Mouse (Mus musculus) forebrain, embryonic 16.5 days (tissue): ENCODE measurements around the gene Ddx1. TPM values are rescaled to one million over a fixed set of nuclear protein-coding genes. Genes with fewer than 3 reads are reported as not detected.

ENCODE experiments used
- ATAC-seq: fragments of 200-750 bp; cut with Nextera tagmentation; 2 replicates; pipeline ENCODE4 v1.8.0; 2017; ENCODE audit warnings: mild to moderate bottlenecking, moderate library complexity
- H3K27ac ChIP-seq: fragments of 300-500 bp; sonication (generic); 2 replicates; pipeline ENCODE4 v1.5.1; 2014; ENCODE audit warnings: low read length, control low read depth
- H3K27me3 ChIP-seq: fragments of 300-500 bp; sonication (generic); replicated peaks from 2 replicates; pipeline ENCODE4 v1.6.1; 2014; ENCODE audit warnings: low read length; ENCODE audit not compliant: control insufficient read depth, insufficient read depth
- H3K36me3 ChIP-seq: fragments of 300-500 bp; sonication (generic); 2 replicates; pipeline ENCODE4 v1.6.1; 2014; ENCODE audit not compliant: control insufficient read depth, insufficient read depth
- H3K4me1 ChIP-seq: fragments of 300-500 bp; sonication (generic); replicated peaks from 2 replicates; pipeline ENCODE4 v1.6.1; 2014; ENCODE audit warnings: low read length; ENCODE audit not compliant: control insufficient read depth, insufficient read depth
- H3K4me2 ChIP-seq: fragments of 300-500 bp; sonication (generic); 2 replicates; pipeline ENCODE4 v1.6.1; 2014; ENCODE audit warnings: mild to moderate bottlenecking, low read length, control low read depth
- H3K4me3 ChIP-seq: fragments of 300-500 bp; sonication (generic); replicated peaks from 2 replicates; pipeline ENCODE4 v1.5.1; 2014; ENCODE audit warnings: mild to moderate bottlenecking, low read length, control low read depth
- H3K9ac ChIP-seq: fragments of 300-500 bp; sonication (generic); replicated peaks from 2 replicates; pipeline ENCODE4 v1.6.1; 2014; ENCODE audit warnings: low read depth, low read length, control low read depth
- H3K9me3 ChIP-seq: fragments of 300-500 bp; sonication (generic); 2 replicates; pipeline ENCODE4 v1.6.1; 2016; ENCODE audit warnings: low read length; ENCODE audit not compliant: control insufficient read depth
- WGBS: fragments of 180-500 bp; shearing (Covaris S2); extraction: QIAGEN DNeasy Blood & Tissue Kit; methylation state at CpG from one replicate; pipeline ENCODE4 v1.1.7; 2014; 5-methylcytosine and 5-hydroxymethylcytosine counted together
- polyA plus RNA-seq: library from polyadenylated mRNA; unstranded; fragments of >200 nt; fragmentation: Nextera tagmentation; extraction: Ambion mirVana; gene quantifications from 2 replicates; pipeline ENCODE4 v1.2.1, GENCODE M21; 2015

Gene Ddx1
- polyA plus RNA-seq, 1 experiment from 2014 or later = 157 TPM

- no peak overlapping the region for H3K4me2 ChIP-seq
Measured at GRCm38 (mm10) chr12:13176927-13177326, 72.1 kb downstream of the Ddx1 start.

GRCm38 (mm10) chr12:13176136-13176535, 72.9 kb downstream of the Ddx1 start:
- H3K27me3 ChIP-seq = no peaks in the 10 kb centered on the region
- no peaks in the 10 kb centered on the region for H3K9me3 ChIP-seq
- peaks cover 8% of the 10 kb centered on the region for H3K4me1 ChIP-seq
- H3K27ac ChIP-seq = no peak overlapping the region
- WGBS = 25% methylated on average over 2 of the region's 2 CpGs
- H3K36me3 ChIP-seq = no peaks in the 10 kb centered on the region
- no peak overlapping the region for H3K9ac ChIP-seq
- no peak overlapping the region for H3K4me2 ChIP-seq
- H3K4me3 ChIP-seq = no peak overlapping the region
- no peak for ATAC-seq

More at GRCm38 (mm10) chr12:13176927-13177326, 72.1 kb downstream of the Ddx1 start:
- WGBS = 64% methylated on average over 3 of the region's 3 CpGs
- ATAC-seq = peak; percentile 57
- no peak overlapping the region for H3K27ac ChIP-seq
- H3K9ac ChIP-seq = no peak overlapping the region
- peaks cover 9% of the 10 kb centered on the region for H3K4me1 ChIP-seq
- H3K9me3 ChIP-seq = no peaks in the 10 kb centered on the region
- no peak overlapping the region for H3K4me3 ChIP-seq
- no peaks in the 10 kb centered on the region for H3K27me3 ChIP-seq
- no peaks in the 10 kb centered on the region for H3K36me3 ChIP-seq

- no peak overlapping the region for H3K9ac ChIP-seq
- no peaks in the 10 kb centered on the region for H3K36me3 ChIP-seq
- H3K27me3 ChIP-seq = no peaks in the 10 kb centered on the region
- H3K4me3 ChIP-seq = no peak overlapping the region
- H3K4me2 ChIP-seq = no peak overlapping the region
- 28% methylated on average over 6 of the region's 6 CpGs for WGBS
- H3K27ac ChIP-seq = no peak overlapping the region
- H3K4me1 ChIP-seq = no peaks in the 10 kb centered on the region
- ATAC-seq = no peak
- no peaks in the 10 kb centered on the region for H3K9me3 ChIP-seq
Measured at GRCm38 (mm10) chr12:13174022-13174421, 75.0 kb downstream of the Ddx1 start.

GRCm38 (mm10) chr12:13168073-13168472, 80.9 kb downstream of the Ddx1 start:
- Histone ChIP-seq H3K27me3 (no peaks in the 10 kb centered on the region), H3K9me3 (no peaks in the 10 kb centered on the region), H3K27ac (no peak overlapping the region), H3K4me3 (no peak overlapping the region), H3K36me3 (no peaks in the 10 kb centered on the region), H3K9ac (no peak overlapping the region), H3K4me2 (no peak overlapping the region), H3K4me1 (no peaks in the 10 kb centered on the region)
- WGBS = 53% methylated on average over 1 of the region's 1 CpGs
- ATAC-seq = no peak

- no peak for ATAC-seq
- H3K36me3 ChIP-seq = no peaks in the 10 kb centered on the region
- 76% methylated on average over 5 of the region's 5 CpGs for WGBS
Measured at GRCm38 (mm10) chr12:13167116-13167515, 81.9 kb downstream of the Ddx1 start.

More at GRCm38 (mm10) chr12:13167116-13167515, 81.9 kb downstream of the Ddx1 start:
- no peaks in the 10 kb centered on the region for H3K27me3 ChIP-seq
- no peak overlapping the region for H3K4me3 ChIP-seq
- no peaks in the 10 kb centered on the region for H3K4me1 ChIP-seq
- no peak overlapping the region for H3K4me2 ChIP-seq
- no peak overlapping the region for H3K9ac ChIP-seq
- no peaks in the 10 kb centered on the region for H3K9me3 ChIP-seq
- H3K27ac ChIP-seq = no peak overlapping the region

Other genes starting within 250 kb of the Ddx1 start
- gene Nbas, start 19.9 kb upstream of the Ddx1 start, polyA plus RNA-seq = 12.3 and 13.7 TPM in 2 replicates